Mouse (Mus musculus): ENCODE measurements around the gene Retsat.

Gene Retsat

DNA sequence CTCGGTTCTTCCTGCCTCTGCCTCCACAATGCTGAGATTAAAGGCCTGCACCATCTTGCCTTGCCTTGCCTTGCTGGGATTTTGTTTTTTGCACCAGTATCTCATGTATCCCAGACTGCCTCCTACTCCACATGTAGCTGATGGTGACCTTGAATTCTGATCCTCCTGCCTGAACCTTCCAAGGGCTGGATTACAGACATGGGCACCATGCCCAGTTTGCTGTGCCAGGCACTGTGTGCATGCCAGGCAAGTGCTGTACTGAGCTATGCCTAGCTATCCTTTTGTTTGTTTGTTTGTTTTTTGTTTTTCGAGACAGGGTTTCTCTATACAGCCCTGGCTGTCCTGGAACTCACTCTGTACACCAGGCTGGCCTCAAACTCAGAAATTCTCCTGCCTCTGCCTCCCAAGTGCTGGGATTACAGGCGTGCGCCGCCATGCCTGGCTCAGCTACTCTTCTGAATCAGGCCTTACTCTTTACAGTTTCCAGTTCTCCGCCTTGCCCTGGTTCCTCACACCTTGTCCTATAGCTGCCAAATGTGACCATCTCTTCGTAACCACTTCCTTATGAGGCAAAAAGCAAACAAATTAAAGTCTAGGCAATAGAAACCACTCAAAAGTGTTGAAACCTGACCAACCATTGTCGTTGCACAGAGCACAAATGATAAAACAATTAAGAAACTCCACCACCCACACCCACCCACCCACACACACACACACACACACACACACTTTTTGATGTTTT is 25.6 kb downstream of the Retsat start:
- DNase-seq (ENCODE audit: low read depth) = no peak

DNA sequence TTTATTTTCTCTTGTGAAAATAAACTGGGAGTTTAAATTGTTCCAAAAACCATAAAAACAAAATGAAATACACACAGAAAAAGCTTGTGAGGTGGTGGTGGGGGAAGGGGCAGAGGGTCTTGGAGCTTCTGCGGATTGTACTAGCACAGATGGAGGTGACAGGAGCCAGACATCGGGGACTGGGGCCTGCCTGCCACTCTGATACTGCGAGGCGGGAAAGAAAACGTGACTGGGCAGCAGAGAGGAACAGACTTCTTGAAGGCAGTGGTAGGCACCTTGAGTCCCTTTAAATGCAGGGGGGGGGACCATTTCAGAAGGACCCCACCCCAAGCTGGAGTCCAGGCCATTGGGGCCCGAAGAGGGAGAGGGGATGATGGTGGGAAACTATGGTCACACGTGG is 28.1 kb downstream of the Retsat start:
- no peak for DNase-seq (ENCODE audit: low read depth)

DNA sequence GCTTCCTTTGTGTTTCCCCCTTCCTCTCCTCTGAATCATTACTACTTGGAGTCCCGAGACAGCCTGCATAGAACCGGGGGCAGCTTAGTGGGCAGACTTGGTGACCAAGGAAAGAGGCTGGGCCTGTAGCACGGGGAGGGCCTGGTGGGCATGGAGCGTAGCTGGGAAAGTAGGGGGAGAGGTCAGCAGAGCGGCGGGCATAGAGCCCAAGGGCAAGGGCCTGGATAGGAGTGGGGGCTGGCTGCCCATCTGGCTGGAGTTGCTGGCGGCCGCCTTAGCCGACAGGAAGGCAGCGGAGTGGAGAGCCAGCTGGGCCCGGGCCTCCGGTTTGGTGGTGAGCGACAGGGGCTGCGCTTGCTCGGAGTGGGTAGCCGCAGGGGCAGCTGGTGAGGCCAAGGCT is 29.0 kb downstream of the Retsat start:
- DNase-seq (ENCODE audit: low read depth) = no peak

DNA sequence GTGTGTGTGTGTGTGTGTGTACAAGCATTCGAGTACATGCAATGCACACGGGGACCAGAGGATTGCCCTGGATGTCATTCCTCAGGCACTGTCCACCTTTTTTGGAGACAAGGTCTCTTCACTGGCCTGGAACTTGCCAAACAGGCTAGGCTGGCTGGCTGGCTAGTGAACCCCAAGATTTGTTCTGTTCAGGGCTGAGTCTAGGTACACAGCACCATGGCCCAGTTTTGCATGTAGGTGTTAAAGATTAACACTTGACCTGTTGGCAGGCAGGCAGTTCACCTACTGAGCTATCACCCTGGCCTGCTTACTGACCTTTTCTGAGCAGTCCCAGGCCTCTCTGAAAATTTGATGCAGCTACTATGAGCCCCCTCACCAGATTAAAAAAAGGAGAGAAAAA is 32.1 kb downstream of the Retsat start:
- DNase-seq (ENCODE audit: low read depth) = no peak

DNA sequence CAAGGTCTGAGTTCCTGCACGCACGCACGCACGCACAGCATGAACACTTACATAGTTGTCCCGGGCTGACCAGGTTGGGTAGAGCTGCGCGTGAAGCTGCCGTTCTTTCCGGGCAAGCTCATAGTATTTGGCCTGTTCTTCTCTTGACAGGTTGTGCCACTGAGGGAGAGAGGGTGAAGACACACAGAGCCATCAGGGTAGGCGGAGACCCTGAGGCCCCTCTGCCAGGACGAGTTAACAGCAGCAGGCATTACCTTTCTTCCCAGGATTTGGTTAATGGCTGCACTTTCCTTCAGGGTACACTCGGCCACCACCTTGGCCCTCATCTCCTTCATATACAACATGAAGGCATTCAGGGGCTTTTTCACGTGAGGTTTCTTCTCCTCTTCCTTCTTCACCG is 32.7 kb downstream of the Retsat start:
- peak; percentile 44 for DNase-seq (ENCODE audit: low read depth)

DNA sequence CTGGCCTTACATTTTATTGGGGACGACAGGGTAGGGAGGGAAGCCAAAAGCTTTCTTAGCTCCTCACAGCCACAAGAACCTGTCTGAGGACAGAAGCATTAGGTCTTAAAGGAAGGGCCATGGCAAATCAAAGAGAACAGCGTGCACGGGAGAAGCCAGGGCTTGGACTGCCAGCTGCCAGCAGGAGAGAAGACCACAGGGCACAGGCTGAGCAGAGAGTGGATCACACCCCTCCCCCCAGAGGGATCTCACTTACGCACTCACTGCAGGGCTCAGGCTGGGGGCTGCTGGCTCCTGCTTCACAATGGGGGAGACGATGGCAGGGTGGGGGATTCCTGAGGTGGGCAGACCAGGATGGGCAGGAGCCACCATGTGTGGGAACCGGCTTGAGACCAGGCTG is 33.4 kb downstream of the Retsat start:
- DNase-seq (ENCODE audit: low read depth) = no peak

DNA sequence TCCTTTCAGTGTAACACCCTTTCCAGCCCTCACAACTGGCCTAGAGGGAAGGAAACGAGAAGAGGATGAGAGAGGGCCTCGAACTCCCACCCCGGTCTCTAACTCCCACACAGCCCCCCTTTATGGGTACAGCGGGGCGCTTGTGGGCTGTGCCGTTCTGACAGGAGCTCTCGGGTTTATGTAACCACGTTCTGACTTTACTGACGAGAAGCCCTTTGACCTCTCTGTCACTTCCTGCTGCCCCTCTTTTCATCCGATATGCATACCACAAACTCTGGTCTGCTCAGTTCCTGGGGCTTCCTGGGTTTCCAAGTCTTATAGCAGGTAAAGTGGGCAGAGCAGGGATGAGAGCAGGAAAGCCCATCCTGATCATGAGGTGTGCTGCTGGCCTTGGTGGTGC is 36.0 kb downstream of the Retsat start:
- peak; percentile 50 for DNase-seq (ENCODE audit: low read depth)

DNA sequence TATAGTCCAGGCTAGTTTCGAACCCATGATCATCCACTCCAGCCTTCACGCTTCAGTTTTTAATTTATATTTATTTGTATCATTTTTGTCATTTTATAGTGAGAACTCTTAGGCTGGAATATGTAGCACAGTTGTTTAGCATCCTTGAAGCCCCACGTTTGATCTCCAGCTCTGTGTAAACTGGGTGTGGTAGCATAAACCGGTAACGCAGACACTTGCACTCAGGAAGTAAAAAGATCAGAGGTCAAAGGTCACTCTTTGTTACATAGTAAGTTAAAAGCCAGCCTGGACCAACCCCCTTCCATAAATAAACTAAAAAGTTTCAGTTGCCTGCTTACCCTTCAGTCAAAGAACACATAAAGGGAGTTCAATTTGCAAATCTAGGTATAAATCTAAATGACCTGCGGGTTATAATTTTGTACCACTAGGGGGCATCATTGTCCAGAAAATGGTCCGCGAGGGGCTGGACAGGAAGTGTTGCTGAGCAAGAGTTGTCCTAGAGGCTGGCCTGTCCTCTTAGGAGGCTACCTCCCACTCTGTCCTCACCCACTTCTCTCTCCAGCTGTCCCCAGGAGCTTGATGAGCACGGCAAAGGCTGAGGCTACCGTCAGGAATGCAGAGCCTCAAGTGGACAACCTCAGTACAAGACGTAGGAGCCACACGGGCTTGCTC is 37.6 kb downstream of the Retsat start:
- peak; percentile 85 for DNase-seq (ENCODE audit: low read depth)

DNA sequence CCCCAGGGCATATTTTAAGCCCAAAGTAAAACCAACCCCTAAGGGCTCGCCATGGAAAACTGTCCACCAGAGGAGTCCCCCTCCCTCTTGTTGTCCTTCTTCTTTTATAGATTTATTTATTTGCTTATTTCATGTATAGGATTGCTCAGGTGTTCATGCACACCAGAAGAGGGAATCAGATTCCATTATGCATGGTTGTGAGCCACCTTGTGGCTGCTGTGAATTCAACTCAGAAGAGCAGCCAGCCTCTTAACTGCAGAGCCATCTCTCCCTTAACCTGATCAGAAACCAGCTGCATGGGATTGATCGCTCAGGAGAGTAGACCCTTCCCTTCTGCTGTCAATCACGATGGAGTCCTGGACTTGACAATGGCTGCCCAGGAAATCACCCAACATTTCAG is 38.7 kb downstream of the Retsat start:
- DNase-seq (ENCODE audit: low read depth) = peak; percentile 55

DNA sequence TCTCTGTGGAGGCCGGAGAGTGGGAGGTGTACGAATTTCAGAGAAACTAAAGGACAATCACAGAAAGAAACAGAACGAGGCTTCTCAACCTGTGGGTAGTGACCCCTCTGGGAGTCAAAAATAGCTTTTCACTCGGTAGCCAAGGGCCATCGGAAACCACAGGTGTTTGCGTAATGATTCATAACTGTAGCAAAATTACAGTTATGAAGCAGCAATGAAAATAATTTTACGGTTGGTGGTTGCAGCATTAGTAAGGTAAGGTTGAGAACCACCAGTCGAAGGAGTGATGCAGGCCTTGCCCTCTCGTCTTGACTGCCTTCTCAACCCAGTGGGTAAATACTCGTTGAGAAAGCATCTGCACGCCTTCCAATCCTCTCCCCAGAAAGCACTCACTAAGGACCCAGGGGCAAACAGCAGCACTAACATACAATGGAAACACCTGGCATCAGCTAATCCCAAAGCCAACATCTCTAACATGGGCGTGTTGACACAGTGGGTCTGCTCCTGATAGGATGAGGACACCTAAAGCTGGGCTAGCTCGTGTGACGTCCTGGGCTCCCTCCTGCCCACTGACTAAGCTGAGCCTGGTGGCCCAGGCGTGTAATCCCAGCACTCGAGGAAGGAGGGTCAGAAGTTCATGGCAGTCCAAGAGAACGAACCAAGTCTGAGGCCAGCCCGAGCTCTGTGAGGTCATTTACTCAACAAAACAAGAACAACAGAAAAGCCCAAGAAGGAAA is 43.1 kb downstream of the Retsat start:
- peak; percentile 44 for DNase-seq (ENCODE audit: low read depth)

DNA sequence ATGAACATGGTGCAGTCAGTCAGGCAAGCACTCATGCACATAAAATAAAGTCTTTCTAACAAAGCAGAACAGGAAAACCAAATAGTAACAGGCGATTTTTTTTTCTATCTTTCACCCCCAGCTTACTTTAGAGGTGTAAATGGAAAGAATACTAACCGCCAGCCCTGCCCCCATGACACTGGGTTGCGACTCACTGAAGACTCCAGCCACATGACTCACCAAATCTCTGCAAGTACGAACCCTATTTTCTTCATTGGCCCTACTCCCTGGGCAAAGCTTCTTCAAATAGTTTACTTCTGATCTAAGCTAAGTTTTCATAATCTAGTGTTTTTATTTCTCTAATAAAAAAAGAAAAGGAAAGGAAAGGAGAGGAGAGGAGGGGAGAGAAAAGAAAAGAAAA is 46.3 kb downstream of the Retsat start:
- peak; percentile 42 for DNase-seq (ENCODE audit: low read depth)

DNA sequence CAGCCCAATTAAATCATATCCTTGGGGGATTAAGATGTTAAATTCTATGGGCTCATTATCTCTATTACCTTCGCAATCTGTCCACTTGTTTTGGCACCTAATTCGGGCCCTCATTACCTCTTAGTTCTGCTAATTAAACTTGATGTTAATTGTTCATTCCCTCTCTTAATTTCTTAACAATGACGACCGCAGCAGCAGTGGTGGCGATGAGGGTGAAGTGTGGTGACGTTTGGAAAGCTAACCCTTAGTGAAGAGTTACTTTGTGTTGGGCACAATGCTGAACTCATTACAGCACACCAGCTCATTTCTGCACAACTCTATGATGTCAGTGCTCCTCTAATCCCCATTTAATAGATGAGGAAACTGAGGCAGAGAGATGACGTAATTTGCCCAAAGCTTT is 47.1 kb downstream of the Retsat start:
- DNase-seq (ENCODE audit: low read depth) = no peak

DNA sequence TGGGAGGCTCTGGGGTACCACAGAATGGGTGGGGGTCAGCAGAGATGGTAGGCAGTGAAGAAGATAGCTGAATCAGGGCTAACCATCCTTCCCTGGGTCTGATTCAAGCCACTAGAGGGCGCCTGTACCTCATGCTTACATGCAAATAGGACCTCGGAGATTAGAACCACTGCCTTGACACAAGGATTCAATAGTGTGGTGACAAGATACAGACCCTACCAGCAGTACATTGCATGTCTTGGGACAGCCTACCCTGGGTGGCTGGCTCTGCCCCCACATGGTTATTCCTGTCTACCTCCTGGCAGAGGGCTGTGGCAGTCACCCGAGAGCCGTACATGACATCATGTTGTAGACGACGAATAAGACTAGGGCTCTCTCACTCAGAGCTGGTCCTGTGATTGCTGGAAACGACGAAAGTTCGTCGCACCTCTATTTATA is 49.1 kb downstream of the Retsat start:
- peak; percentile 81 for DNase-seq (ENCODE audit: low read depth)

DNA sequence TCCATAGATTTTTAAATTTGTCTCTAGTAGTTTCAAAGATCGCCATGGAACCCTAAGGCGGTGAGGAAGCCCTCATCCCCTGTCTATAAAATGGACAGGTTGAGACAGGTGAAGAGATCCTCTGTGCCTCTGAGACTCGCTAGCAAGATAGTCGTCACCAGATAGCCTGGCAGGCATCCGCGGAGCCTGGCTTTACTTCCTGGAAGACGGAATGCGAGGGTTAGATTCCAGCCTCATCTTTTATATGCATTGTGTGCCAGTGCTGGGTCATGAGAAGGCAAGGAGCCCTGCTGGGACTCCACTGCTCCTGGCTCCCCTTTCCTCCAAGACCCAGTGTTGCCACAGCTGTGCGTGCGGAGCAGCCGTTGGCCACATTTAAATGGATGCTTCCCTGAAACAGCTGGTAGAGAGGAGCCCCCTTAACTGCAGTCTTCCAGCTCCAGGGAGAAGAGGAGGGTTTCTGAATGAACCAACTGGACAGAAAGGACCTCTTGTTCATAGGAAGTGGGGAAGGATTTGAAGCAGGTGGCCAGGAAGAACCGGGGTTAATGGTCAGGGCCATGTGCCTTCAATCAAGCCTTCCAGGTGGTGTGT is 49.8 kb downstream of the Retsat start:
- DNase-seq (ENCODE audit: low read depth) = no peak

DNA sequence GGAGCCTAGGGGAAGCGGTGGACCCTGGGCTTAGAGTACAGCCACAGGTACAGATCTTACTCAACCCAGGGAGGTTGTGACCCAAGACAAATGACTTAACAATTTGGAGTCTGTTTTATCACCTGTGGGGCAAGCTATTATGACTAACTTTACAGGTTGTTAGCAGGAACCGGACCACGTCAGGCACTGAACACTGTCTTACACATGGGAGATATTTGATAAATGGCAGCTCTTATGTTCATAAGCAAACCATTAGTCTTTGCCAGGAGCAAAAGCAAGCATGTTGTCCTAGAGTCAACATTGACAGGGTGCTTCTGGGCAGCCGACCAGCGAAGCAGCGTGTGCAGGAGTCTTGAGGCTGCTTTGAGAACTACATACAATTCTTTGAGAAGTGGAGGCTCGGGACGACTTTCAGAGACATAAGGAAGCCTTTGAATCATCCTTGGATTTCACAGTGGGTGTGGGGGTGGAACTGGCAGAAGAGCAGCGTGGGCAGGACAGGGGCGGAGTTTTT is 52.1 kb downstream of the Retsat start:
- DNase-seq (ENCODE audit: low read depth) = no peak

DNA sequence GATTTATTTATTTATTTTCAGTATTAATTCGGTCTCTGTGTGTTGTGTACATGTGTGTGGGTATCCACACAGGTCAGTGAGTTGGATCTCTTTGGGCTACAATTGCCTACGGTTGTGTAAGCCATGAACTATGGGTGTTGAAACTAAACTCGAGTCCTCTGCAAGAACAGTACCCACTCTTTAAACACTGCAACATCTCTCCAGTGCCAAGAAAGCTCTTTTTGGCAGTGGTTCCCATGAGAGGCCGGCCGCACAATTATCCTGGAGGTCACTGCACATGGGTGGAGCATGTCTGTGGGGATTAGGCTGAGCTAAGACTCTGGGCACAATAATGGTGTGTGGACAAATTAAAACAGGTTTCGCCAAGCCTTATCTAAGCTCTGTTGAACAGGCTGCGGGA is 55.1 kb downstream of the Retsat start:
- DNase-seq (ENCODE audit: low read depth) = no peak

DNA sequence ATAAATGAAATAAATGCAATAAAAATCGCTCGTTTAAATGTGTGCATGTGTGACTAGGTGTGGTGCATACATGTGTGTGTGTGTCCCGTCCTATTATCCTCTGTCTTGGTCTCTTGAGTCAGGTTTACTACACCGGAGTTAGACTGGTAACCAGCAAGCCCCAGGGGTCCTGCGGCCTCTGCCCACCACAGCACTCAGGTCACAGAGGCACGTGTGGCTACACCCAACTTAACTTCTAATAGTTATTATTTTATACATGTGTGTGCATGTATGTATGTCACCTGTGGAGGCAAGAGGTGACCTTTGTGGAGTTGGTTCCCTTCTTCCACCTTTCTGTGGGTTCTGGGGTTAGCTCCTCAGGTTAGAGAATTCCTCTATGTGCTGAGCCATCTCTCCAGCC is 56.1 kb downstream of the Retsat start:
- DNase-seq (ENCODE audit: low read depth) = no peak

DNA sequence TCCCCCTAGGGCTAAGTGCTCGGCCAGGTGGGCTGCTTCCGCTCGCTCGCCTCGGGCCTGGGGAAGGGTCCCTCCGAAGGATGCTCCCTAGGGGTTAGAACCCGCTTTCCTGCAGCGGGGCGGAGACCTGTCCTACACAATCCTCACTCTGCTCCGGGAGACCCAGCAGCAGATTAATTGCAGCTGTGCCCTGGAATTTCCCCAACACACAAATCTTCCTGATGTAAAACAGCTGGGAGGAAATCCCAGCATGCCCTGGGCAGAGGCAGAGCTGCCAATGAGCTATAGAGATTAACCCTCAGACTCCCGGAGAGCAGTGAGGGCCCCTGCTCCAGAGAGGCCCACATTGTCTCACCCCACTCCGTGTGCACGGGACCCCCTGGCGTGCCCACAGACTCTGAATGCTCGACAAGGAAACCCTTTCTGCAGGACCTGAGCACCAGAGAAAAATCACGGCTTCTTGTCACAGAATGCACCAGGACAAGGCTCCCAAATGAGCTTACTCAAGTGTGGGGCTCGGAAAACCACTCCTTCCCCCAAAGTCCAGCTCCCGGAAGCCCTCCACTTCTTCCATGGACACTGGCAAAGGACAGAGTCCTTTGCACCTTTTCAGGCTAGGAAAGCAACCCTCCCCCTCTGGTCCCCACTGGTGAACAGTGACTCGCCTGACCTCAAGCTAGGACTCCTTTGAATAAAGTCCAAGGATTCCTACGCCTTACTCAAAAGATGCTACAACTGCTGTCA is 57.2 kb downstream of the Retsat start:
- no peak for DNase-seq (ENCODE audit: low read depth)

DNA sequence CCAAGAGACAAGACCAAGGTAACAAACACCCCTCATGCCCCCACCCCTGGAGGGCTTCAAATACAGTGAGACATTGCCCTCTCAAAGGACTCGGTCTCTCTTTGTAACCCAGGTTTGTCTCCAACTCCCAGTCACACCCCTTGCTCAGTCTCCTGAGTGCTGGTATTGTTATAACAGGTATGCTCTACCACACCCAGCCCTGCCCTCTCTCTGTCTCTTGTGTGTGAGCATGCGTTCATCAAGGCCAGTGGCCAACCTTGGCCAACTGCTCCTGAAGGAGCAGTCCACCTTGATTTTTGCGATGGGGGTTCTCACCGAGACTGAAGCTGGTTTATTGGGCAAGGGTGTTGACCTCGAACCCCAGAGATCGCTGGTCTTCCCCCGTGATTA is 57.8 kb downstream of the Retsat start:
- DNase-seq (ENCODE audit: low read depth) = no peak

DNA sequence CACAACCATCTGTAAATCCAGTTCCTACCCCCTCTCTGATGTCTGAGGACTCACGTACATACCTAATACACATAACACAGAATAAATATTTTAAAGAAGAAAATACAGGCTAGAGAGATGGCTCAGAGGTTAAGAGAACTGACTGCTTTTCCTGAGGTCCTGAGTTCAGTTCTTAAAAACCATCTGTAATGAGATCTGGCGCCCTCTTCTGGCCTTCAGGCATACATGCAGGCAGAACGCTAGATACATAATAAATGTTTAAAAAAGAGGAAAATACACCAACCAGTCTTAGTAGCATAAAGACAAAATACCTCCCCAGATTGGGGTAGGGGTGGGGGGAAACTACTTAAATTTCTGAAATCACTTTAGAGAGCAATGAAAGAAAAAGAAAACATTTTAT is 59.7 kb downstream of the Retsat start:
- peak; percentile 81 for DNase-seq (ENCODE audit: low read depth)

Data from induced T-regulatory cell, adult 2 months (primary cell).